Mouse (Mus musculus) ovary, postnatal 14 days (tissue): ENCODE data around the gene Gab1.

Experiments
- DNase-seq: peaks from one replicate; pipeline ENCODE4 v3.0.0; 2022; ENCODE audit warnings: low spot score

The Gab1 gene

DNA sequence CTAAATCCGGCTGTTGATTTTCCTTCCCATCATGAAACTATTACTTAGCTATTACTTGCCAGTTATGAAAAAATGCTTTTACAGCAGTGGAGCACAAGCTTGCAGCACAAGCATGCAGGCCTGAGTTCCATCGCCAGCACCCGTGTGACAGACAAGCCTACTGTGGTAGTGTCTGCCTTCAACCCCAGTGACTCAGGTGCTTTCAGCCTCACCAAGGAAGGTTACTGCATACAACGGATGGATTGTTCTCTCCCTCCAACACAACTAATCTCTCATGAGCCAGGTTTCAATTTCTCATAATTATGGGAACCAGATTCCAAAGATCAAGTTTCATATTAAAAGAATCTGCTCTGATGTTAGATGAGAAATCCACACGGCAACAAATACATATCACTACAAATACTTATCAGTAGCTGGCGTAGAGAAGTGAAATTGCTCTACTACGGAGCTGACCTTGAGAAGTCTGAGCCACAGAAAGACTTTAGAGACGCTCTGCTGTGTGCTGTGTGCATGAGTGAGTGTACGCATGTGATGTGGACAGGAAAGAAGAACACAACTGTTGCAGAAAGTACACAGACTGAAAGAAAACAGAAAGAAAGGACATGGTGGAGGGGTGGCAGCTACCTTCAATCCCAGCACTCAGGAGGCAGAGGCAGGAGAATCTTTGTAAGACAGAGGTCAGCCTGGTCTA is 36.4 kb downstream of the Gab1 start:
- no peak for DNase-seq

- no peak for DNase-seq
These were observed 37.8 kb downstream of the Gab1 start for GRCm38 (mm10) chr8:80842514-80842913.

- no peak for DNase-seq
These were observed 40.2 kb downstream of the Gab1 start for GRCm38 (mm10) chr8:80840090-80840489.

- DNase-seq, result peak; percentile 43
These were observed 42.1 kb downstream of the Gab1 start for GRCm38 (mm10) chr8:80838199-80838598.

DNA sequence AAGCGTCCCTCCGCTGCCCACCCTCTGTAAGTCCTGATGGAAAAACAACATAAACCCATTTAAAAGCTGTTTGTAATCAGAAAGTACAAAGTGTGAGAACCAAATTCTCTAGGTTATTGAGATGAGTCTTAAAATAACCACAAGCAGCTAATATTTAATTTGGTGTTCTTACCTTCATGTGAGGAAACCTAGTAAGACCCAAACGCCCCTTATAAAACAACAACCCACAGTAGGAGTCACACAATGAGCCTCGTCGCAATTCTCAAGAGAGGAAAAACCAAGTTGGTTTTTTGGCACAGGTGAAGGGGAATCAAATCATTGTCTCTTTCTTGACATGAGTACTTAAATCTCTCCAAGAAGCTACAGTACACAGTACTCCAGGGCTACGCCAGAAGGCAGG is 44.9 kb downstream of the Gab1 start:
- no peak for DNase-seq

GRCm38 (mm10) chr8:80834443-80834842 is 45.9 kb downstream of the Gab1 start:
- DNase-seq, result no peak

DNA sequence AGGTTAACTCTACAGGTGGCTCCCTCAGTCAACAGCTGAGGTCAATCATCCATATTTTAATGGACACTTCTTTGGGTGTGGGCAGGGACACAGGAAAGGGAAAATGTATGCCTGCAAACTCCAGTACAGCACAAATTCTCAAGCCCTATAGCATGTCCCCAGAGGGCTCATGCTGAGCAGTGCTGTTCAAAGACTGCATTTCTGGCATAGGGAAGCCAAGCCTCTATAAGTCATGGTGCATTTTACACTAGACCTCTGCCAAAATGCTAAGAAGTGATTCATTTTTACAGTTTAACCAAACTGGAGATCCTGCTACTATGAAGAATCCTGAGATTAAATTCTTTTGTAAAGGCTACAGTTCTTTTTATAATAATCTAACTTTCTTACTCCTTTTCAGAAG is 47.8 kb downstream of the Gab1 start:
- DNase-seq, result no peak

DNA sequence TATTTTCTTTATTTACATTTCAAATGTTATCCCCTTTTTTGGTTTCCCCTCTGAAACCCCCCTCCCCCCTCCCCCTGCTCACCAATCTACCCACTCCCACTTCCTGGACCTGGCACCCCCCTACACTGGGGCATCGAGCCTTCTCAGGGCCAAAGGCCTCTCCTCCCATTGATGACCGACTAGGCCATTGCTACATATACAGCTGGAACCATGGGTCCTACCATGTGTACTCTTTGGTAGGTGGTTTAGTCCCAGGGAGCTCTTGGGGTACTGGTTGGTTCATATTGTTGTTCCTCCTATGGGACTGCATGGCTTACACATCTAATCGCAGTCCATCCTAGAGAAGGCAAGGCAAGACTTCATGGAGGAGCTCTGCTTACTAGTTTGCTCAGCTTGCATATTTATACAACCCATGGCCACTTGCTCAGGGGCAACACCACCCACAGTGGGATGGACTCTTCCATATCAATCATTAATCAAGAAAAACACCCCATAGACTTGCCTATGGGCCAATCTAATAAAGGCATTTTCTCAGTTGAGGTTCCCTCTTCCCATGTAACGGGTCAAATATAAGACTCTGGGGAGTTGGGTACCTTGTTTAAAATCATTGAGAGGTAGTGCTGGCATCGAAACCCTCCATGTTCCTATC is 48.3 kb downstream of the Gab1 start:
- no peak for DNase-seq

GRCm38 (mm10) chr8:80830724-80831566 is 49.4 kb downstream of the Gab1 start:
- no peak for DNase-seq

DNA sequence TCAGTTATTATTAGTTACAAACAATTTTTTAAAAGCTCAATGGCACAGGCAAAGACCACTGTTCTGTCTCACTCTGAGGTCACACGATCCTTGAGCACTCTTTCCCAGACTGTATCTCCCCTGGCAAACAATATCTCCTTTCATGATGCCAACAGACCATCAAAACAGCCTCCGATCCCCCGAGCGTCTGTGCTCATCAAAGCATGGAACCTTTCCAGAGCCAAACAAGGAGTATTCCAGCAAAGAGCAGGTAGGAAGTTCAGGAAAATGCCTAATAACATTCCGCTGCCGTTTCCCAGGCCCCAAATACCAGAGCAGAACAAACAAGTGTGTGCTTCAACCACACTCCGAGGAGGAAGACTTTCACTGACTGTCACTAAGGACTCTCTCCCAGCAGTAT is 50.2 kb downstream of the Gab1 start:
- DNase-seq, result no peak

DNA sequence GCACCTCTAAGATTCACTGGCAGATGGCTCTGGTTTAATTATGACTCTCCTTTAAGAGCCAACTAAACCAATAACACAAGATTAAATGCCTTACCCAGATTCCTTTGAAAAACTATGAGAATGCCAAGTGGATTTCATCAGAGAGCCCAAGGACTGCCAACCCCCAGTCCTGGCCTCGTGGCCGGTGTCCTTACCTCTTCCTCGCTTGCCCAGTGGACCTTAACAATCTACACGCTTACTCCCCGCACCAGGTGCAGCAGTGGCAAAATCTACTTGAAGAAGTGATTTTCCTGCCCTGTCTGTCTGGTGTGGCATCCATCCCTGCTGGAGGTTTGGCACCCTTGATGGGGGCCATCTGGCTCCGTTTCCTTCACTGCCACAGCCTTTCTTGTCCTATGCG is 53.3 kb downstream of the Gab1 start:
- no peak for DNase-seq

GRCm38 (mm10) chr8:80825136-80825535 is 55.2 kb downstream of the Gab1 start:
- no peak for DNase-seq

- DNase-seq, result no peak
These were observed 55.9 kb downstream of the Gab1 start for GRCm38 (mm10) chr8:80824426-80824825.

DNA sequence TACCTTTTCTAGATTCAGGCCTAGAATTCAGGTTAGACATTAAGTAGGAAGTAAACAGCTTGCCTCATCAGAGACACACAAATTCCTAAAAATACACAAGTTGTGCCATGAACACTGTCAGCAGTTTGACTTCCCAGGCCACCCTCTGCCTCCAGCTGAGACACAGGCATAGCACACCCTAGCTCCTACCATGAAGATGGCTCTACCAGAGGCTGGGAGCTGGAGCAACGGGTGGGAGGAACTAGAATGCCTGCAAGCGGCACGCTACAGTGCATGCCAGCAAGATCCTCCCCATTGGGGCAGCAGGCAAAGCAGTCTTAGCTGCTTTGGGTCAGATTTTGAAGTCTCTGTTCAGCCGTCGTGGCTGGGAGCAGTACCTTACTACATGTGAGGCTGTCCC is 57.1 kb downstream of the Gab1 start:
- DNase-seq, result no peak

GRCm38 (mm10) chr8:80821367-80822225 is 58.7 kb downstream of the Gab1 start:
- no peak for DNase-seq

- no peak for DNase-seq
These were observed 61.3 kb downstream of the Gab1 start for GRCm38 (mm10) chr8:80818978-80819377.

GRCm38 (mm10) chr8:80817065-80817464 is 63.3 kb downstream of the Gab1 start:
- DNase-seq, result no peak

- DNase-seq, result no peak
These were observed 65.1 kb downstream of the Gab1 start for GRCm38 (mm10) chr8:80815179-80815578.

DNA sequence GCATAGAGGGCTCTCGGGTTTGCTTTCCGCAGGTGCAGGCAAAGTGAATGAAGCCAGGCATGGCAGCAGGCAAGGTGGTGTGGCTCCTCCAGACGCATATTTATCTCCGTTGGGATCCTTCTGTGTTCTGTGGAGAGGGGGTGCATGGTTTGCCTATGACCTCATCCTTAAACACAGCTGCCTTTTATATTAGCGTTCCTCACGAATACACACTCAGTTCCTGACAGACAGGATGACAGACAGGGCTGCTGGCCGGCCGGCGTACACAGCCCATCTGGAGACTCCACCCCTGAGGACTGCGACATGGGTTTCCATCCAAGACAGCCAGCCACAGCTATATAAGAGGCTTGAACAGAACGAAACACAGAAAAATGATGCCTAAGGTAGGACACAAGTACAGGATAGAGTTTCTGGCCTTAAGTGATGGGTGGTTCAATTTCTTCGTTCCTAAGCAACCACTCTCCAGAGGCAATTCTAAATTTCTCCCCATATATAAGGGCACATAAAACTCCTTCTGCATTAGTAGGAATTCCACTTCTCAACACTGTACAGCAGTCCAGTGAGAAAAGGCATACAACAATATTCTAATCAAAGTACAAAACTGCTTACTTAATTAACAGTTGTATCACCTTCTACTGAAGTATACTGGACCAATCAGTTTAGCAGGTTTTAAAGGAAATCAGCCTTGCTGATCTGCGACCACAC is 66.1 kb downstream of the Gab1 start:
- DNase-seq, result no peak

DNA sequence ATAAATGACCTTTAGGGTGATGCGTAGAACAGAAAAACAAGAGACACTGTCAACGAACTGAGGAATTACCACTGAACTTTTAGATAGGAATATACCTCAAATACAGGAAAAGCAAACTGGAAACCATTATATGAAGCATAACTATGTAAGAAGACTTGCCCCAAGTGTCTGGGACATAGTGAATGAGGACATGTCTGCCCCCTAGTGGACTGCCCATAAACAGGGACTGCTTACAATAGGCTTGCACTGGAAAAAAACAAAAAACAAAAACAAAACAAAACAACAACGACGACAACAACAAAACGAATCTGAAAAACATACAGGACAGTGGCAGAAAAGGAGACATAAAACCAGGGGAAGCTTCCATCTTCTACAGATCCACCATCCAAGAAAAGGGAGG is 66.9 kb downstream of the Gab1 start:
- no peak for DNase-seq

DNA sequence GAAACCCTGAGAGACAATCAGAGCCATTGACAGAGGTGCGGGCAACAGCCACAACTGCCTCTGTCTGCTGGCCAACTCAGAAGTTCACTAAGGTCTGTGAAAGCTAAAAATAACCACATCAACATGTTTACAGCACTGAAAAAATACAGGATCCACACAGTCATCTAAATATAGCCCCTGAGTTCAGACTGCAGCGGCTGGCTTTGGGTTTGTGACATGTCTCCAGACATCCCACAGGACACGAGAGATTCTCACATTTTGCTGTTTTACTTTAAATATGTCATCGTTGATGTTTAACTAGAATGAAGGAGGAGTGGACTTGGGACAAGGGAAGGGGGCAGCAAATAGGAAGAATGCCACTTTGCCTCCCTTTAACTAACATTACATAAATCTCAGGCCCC is 68.7 kb downstream of the Gab1 start:
- DNase-seq, result no peak

DNA sequence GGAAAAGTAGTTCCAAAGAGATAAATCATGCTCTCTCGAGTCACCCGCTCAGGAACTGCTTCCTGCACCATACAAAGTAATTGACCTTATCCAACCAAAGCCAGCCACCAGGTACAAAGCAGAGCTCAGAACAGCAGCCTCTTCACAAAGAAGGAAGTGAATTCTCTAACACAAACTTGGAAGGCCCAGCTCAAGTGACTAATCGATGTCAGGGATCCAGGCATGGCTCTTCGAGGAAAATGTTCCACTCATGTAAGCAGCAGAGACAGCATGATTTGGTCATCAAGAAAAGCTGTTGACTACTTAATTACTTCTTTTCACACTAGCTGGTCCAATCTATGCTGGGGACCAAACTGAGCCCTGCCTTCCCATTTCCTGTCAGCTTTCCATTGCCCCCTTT is 69.4 kb downstream of the Gab1 start:
- no peak for DNase-seq
